9 mouse cellular contexts compared by ENCODE assay signal in the genomic region with DNA sequence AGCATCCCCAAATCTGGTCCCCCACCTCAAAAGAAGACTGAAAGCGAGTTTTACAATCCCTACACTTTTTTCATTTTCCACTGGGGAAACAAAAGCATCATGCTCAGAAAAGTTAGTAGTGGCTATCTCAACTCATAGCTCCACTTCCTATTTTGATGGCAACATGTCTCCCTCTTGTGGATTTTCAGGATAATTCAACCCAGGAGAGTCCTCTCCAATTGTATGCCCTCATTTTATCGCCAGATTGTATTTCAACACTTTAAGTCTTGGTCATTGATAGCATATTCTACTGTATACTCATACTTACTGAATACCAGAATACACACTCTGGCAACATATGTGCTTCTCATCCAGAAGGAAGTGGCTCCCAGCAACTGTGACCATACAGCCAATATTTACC.
DNase-seq lines count a peak whose midpoint lies in the region; ATAC-seq and TF ChIP-seq lines count a peak whose summit lies in the region.
"Had no signal": no experiment of that assay in that cellular context is flagged by ENCODE, and none has a peak within 500 bp of the region (broad histone marks: within the 10 kb centered on the region; RNA-seq: fewer than 3 reads in every experiment).

No protein-coding gene starts in this region.

- no peaks in the 10 kb centered on the region for H3K9me3 ChIP-seq in liver, postnatal 0 days (ENCODE audit: low read length)
- H3K9me3 ChIP-seq in liver, embryonic 12.5 days (replicated peaks): no peaks in the 10 kb centered on the region
- H3K9me3 ChIP-seq in midbrain, embryonic 16.5 days (replicated peaks; ENCODE audit: control insufficient read depth, low read length, poor library complexity, severe bottlenecking): no peaks in the 10 kb centered on the region
- H3K9me3 ChIP-seq: heart, embryonic 13.5 days had no signal

- H3K4me3 ChIP-seq in gastrocnemius, adult 2 months: no peak overlapping the region
- no peak overlapping the region for H3K4me3 ChIP-seq in liver, postnatal 0 days (ENCODE audit: low read depth, low read length)
- H3K4me3 ChIP-seq in liver, embryonic 12.5 days: no peak overlapping the region
- H3K4me3 ChIP-seq in midbrain, embryonic 16.5 days (ENCODE audit: low read depth, low read length): no peak overlapping the region
- H3K4me3 ChIP-seq: heart, embryonic 13.5 days had no signal

- no peak overlapping the region for H3K9ac ChIP-seq in liver, postnatal 0 days (replicated peaks)
- H3K9ac ChIP-seq in liver, embryonic 12.5 days: no peak overlapping the region
- no peak overlapping the region for H3K9ac ChIP-seq in midbrain, embryonic 16.5 days (ENCODE audit: low read depth, low read length)
- H3K9ac ChIP-seq: heart, embryonic 13.5 days had no signal

- no peak for TF ChIP-seq POLR2A in brain, embryonic 14.5 days (IDR thresholded peaks at IDR 0.05; ENCODE audit: borderline replicate concordance, extremely low read depth, insufficient read depth, insufficient read length, poor library complexity, severe bottlenecking)

- no peak for ATAC-seq in liver, postnatal 0 days
- ATAC-seq in liver, embryonic 12.5 days: no peak
- peak; percentile 62 for ATAC-seq in midbrain, embryonic 16.5 days

- H3K27ac ChIP-seq in gastrocnemius, adult 2 months: no peak overlapping the region
- no peak overlapping the region for H3K27ac ChIP-seq in liver, postnatal 0 days (ENCODE audit: low read depth)
- no peak overlapping the region for H3K27ac ChIP-seq in liver, embryonic 12.5 days
- no peak overlapping the region for H3K27ac ChIP-seq in midbrain, embryonic 16.5 days (ENCODE audit: low read length)
- H3K27ac ChIP-seq: heart, embryonic 13.5 days had no signal

- no peak for DNase-seq in gastrocnemius, adult 2 months
- no peak for DNase-seq in gastrocnemius, postnatal 4 days (ENCODE audit: low spot score in 2 of 2)
- DNase-seq in liver, postnatal 0 days: no peak
- peak; percentile 70 for DNase-seq in brain, embryonic 14.5 days (ENCODE audit: low read depth)
- no peak for DNase-seq in thymus, postnatal 36 days
- no peak for DNase-seq in urinary bladder, postnatal 10 days (ENCODE audit: low spot score)

- WGBS in liver, postnatal 0 days (ENCODE audit: insufficient replicate concordance): 38% methylated on average over 2 of the region's 2 CpGs
- WGBS in liver, embryonic 12.5 days (ENCODE audit: insufficient replicate concordance): 46% methylated on average over 2 of the region's 2 CpGs
- whole genome bisulfite sequencing in midbrain, embryonic 16.5 days: 36% methylated on average over 2 of the region's 2 CpGs

- no peaks in the 10 kb centered on the region for H3K4me1 ChIP-seq in liver, postnatal 0 days (ENCODE audit: insufficient read depth)
- H3K4me1 ChIP-seq in liver, embryonic 12.5 days: no peaks in the 10 kb centered on the region
- no peaks in the 10 kb centered on the region for H3K4me1 ChIP-seq in midbrain, embryonic 16.5 days (ENCODE audit: control insufficient read depth, insufficient read depth, low read length)

- H3K27me3 ChIP-seq in liver, postnatal 0 days (ENCODE audit: insufficient read depth, low read length): no peaks in the 10 kb centered on the region
- no peaks in the 10 kb centered on the region for H3K27me3 ChIP-seq in liver, embryonic 12.5 days (replicated peaks)
- H3K27me3 ChIP-seq in midbrain, embryonic 16.5 days (ENCODE audit: control insufficient read depth, insufficient read depth, low read depth, low read length): no peaks in the 10 kb centered on the region
- H3K27me3 ChIP-seq: heart, embryonic 13.5 days had no signal

- intact Hi-C loops in gastrocnemius, adult 2 months (cut with DNase I): no loop called here

- H3K36me3 ChIP-seq in liver, postnatal 0 days (replicated peaks; ENCODE audit: insufficient read depth, low read length): no peaks in the 10 kb centered on the region
- H3K36me3 ChIP-seq in liver, embryonic 12.5 days: no peaks in the 10 kb centered on the region
- H3K36me3 ChIP-seq in midbrain, embryonic 16.5 days (ENCODE audit: control insufficient read depth, insufficient read depth, low read length): no peaks in the 10 kb centered on the region
- H3K36me3 ChIP-seq: heart, embryonic 13.5 days had no signal

- H3K4me2 ChIP-seq in liver, postnatal 0 days (ENCODE audit: low read depth, low read length): no peak overlapping the region
- H3K4me2 ChIP-seq in liver, embryonic 12.5 days: no peak overlapping the region
- no peak overlapping the region for H3K4me2 ChIP-seq in midbrain, embryonic 16.5 days (ENCODE audit: low read length)
- H3K4me2 ChIP-seq: heart, embryonic 13.5 days had no signal

- TF ChIP-seq CTCF in gastrocnemius, adult 2 months (IDR thresholded peaks at IDR 0.05): peak; percentile 27; the same call in 1 of the 2 replicates
- TF ChIP-seq CTCF in liver, postnatal 0 days (IDR thresholded peaks at IDR 0.05; ENCODE audit: low read depth): peak; percentile 45
- peak; percentile 31; the same call in 1 of the 2 replicates for TF ChIP-seq CTCF in brain, embryonic 14.5 days (IDR thresholded peaks at IDR 0.05; ENCODE audit: borderline replicate concordance, extremely low read depth, insufficient read depth, insufficient read length)

- TF ChIP-seq EP300 in liver, postnatal 0 days (IDR thresholded peaks at IDR 0.05; ENCODE audit: low read depth): no peak
